Mouse (Mus musculus) kidney, postnatal 10 days (tissue): ENCODE results near the gene Wfdc8.
A peak's percentile ranks its signal among the peaks of the same experiment; 100 is the strongest.
"Not testable (repeated sequence)": the region's sequence is repeated elsewhere in the genome, so short reads cannot be mapped to it uniquely, and the experiment has no call there.

Source experiments
- DNase-seq: peaks from one replicate; pipeline ENCODE4 v3.0.0; 2021; ENCODE audit warnings: mixed read lengths

Gene Wfdc8

GRCm38 (mm10) chr2:164613471-164613870 is at the start of gene Wfdc8, which contains the start of gene Wfdc6b:
Wfdc8 (minus strand) TSS chr2:164613626.
Wfdc6b (plus strand) TSS chr2:164613522.
- DNase-seq = peak; percentile 73

DNA sequence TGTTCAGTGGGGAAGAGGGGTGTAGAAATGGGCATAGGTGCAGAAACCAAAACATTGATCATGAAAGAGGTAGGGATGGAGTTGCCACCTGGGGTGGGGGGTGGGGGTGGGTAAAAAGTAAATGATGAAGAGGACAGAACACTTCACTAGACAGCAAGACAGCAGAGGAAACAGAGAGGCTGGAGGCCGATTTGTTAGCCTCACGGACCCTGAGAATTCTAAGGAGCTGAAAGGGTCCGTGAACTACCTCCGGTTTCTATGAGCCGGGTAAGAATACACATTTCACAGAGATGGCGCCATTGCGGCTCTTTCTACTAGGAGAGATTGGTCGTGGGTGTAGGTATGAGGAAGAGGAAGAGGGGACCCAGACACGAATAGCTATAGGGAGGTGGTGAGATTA is 43.1 kb upstream of the Wfdc8 start, which contains the start of gene Wfdc9:
TSS of gene Wfdc9 (minus strand) at position 101 of the 400 bp plus-strand sequence.
- no peak for DNase-seq

GRCm38 (mm10) chr2:164655858-164656257 is 42.4 kb upstream of the Wfdc8 start, which contains the start of gene Wfdc10:
Wfdc10 (plus strand) TSS chr2:164656046.
- DNase-seq = peak; percentile 71

- peak; percentile 43 for DNase-seq
Measured at GRCm38 (mm10) chr2:164641881-164642673, 28.7 kb upstream of the Wfdc8 start.

- DNase-seq = peak; percentile 14
Measured at GRCm38 (mm10) chr2:164641129-164641528, 27.7 kb upstream of the Wfdc8 start.

GRCm38 (mm10) chr2:164638696-164639095 is 25.3 kb upstream of the Wfdc8 start, which contains the start of gene Wfdc16:
Wfdc16 (minus strand) TSS chr2:164638796.
- no peak for DNase-seq

DNA sequence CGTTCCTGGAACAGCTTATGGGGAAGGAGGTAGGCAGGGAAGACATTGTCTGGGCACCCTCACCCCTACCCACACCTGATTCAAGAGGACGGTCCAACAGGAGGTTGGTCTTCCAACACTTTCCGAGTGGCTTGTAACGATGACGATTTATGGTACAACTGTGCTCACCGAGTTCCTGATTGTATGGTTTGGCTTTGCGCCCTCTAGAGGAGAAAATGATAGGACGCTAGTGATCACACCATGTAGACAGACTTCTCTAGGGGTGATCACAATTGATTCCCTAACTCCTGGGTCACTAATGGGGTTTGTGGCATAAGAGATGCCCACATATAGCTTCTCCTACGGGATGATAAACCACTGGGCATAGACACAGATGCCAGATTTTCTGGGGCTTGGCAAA is 21.8 kb upstream of the Wfdc8 start:
- no peak for DNase-seq

GRCm38 (mm10) chr2:164621775-164622174 is 8.3 kb upstream of the Wfdc8 start:
- DNase-seq = no peak

DNA sequence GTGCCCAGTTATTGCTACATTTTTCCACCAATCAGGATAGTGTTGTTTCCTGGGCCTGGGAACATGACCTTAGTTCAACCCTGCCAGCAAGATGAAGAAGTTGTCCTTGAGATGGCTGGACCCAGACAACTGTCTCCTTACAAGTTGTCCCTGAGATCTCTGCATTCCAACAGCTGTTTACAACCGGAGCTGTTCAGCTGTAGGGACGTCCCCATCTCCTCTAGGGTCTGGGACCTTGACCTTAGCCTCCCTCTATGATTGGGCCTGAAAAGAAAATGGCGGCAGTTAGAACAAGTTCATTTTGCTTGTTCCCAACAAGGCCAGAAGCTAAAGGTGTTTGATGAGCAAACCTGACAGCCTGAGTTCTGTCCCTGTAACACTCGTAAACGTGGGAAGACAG is 5.6 kb upstream of the Wfdc8 start:
- DNase-seq = no peak

- DNase-seq = no peak
Measured at GRCm38 (mm10) chr2:164615386-164615785, 2.0 kb upstream of the Wfdc8 start.

GRCm38 (mm10) chr2:164608781-164609180 is 4.6 kb downstream of the Wfdc8 start:
- DNase-seq = peak; percentile 21

DNA sequence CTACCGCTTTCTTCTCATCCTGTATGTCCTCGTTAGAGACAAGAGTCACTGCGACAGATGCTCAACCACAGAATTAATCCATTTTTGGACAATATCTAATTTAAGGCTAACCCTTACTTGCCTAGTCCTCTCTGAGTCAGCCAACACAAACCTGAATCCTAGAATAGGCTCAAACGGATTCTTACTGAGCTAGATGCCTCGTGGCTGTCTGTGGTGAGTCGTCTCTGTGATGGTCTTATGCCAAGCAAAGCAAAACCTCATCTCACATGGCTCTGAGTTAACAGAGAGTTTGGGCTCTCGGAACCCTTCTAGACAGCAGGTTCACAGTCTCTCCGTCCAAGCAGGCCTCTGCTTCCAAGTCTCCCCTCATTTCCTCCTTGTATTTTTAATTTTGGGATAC is 9.0 kb downstream of the Wfdc8 start:
- DNase-seq = no peak

DNA sequence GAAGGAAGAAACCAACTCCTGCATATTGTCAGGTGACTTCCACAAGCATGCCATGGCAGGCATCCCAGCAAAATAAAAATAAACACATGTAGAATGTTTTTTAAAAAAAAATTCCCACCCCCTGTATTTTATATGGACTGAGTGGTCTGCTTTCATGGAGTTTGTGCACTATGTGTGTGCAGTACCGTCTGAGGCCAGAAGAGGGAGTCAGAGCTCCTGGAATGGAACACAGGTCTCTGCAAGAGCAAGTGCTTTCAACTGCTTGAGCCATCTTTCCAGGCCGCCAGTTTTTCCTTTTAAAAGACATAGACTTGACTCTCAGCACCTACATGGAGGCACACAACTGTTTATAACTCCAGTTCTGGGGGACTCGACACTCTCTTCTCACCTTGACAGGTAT is 9.9 kb downstream of the Wfdc8 start:
- no peak for DNase-seq

- no peak for DNase-seq
Measured at GRCm38 (mm10) chr2:164600179-164600578, 13.2 kb downstream of the Wfdc8 start.

DNA sequence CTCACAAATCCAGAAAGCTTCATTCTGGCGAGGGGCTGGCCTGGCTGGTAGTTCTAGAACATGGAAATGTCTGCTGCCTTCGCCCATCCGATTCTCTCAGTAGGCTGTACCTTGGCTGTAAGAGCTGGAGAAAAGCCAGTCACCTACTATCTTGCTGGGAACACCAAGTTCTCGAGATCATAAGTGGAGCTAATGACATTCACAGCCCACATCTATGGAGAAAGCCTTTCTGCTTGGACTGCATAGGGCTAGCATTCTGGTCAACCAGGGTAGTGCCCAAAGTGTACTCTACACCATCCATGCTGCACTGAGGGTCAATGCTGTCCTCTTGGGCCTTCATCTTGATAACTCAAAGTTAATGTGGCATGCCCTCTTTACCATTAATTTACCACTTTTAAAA is 19.9 kb downstream of the Wfdc8 start, which contains the start of gene Eppin:
TSS of gene Eppin (minus strand) at position 101 of the 400 bp plus-strand sequence.
- DNase-seq = no peak

DNA sequence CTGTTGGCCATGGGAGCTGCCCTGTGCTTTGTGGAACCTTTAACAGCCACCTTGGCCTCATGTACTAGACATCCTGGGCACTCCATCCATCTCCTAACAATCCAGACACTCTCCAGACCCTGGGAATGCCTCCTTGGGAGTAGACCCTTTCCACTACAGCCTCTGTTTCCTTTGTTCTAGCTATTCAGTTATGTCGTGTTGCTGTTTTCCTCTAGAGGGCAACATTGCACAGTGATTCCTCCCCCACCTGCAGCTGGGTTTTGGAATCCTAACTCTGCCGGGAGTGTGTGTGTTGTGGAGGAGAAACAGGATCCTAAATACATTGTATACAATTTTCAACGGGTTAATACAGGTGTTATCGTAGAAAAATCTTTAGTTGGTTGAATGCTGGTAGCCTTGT is 21.4 kb downstream of the Wfdc8 start:
- peak; percentile 46 for DNase-seq

GRCm38 (mm10) chr2:164585025-164585725 is 28.3 kb downstream of the Wfdc8 start, which contains the start of gene Wfdc6a:
Wfdc6a (minus strand) TSS chr2:164585447.
- peak; percentile 46 for DNase-seq

GRCm38 (mm10) chr2:164573359-164573758 is 40.1 kb downstream of the Wfdc8 start, which contains the start of gene Spint3:
Spint3 (minus strand) TSS chr2:164573459.
- DNase-seq = not testable (repeated sequence)

DNA sequence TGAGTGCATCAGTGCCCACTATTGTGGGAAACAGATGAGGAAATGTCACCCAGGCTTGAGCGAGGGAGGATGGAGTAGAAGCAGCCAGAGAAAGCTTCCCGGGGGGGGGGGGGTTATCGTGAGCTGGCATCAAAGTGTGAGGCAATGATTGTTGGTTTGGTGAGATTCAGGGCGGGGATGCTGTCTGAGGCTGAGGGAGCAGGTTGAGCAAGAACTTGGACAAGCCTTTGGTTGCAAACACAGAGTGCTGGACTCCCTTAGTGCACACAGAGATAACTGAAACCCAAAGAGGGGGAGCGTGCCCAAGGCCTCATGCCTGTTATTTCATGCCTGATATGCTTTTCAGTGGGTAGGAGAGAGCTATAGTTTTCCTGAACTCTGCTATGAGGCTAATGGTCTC is 46.0 kb downstream of the Wfdc8 start:
- no peak for DNase-seq

GRCm38 (mm10) chr2:164566997-164567396 is 46.4 kb downstream of the Wfdc8 start:
- no peak for DNase-seq

- DNase-seq = no peak
Measured at GRCm38 (mm10) chr2:164564346-164564745, 49.1 kb downstream of the Wfdc8 start.

DNA sequence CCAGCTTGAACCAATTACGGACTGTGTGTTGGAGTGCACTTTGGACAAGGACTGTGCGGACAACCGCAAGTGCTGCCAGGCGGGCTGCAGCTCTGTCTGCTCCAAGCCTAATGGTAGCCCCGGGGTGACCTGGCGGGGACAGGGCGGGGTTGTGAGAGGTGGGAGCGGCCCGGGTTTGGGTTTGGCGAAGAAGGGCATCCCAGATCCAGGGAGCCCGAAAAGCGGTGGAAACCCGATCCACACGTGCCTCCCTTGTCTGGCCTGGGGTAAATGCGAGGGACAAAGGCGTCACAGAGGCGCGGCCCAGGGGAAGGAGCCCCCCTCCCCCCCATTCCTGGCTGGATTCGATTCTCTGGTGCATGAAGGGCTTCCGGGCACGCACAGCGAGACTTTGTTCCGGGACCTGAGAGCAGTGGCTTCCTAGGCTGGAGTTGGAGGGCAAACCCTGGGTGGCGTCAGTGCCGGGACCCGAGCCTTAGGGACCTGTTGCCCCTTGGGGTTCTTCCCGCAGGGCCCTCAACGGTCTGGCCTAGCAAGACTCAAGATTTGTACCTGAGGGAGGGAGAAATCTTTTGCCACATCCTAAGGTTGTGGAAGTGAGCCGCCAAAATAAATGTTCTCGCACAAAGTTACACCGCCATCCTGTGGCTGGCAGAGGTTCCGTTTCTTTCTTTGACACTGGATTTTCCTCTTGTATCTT is 49.9 kb downstream of the Wfdc8 start:
- DNase-seq = peak; percentile 64
